Mouse (Mus musculus): Measurements from ENCODE around the gene Tnfsf11.

DNA sequence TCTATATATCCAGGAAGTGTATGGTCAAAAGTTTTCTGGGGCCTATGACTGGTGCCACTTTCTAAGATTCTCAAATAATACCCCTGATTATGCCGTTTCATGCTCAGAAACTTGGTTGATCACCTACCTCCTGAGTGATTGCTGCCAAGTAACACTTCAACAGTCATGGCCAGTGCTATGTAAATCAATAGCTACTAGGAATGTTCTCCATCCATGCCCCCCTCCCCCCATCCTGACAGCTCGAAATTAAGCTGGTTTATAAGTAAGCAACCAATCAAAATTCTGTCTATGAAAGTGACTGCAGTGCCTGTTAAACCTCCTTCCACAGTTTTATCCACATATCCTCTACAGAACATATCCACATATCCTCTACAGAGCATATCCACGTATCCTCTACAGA lies 25.5 kb upstream of the Tnfsf11 start:
- no peak for TF ChIP-seq GATA2 (IDR thresholded peaks at IDR 0.05; ENCODE audit: borderline replicate concordance, low read depth, low read length)
- no peak for TF ChIP-seq CTCF (IDR thresholded peaks at IDR 0.05; ENCODE audit: low read depth, low read length)
